Mouse (Mus musculus) intestine, embryonic 14.5 days (tissue): ENCODE results near the gene Slc17a3. TPM values are rescaled to one million over a fixed set of nuclear protein-coding genes. Genes with fewer than 3 reads are reported as not detected.

Experiments
- ATAC-seq: fragments of 200-750 bp; cut with Nextera tagmentation; replicated peaks from 2 replicates; pipeline ENCODE4 v1.8.0; 2017; ENCODE audit warnings: low read depth, moderate number of reproducible peaks, moderate TSS enrichment, moderate library complexity; ENCODE audit not compliant: low FRiP score, low TSS enrichment
- DNase-seq: peaks from one replicate; pipeline ENCODE4 v3.0.0-alpha.2; 2018; ENCODE audit warnings: low spot score
- H3K27ac ChIP-seq: fragments of 300-500 bp; sonication (generic); 2 replicates; pipeline ENCODE4 v1.5.1; 2014; ENCODE audit warnings: low read depth, mild to moderate bottlenecking, control low read depth
- H3K27me3 ChIP-seq: fragments of 300-500 bp; sonication (generic); replicated peaks from 2 replicates; pipeline ENCODE4 v1.6.1; 2014; ENCODE audit warnings: low read length, control low read depth; ENCODE audit not compliant: control insufficient read depth, insufficient read depth
- H3K36me3 ChIP-seq: fragments of 300-500 bp; sonication (generic); 2 replicates; pipeline ENCODE4 v1.6.1; 2014; ENCODE audit warnings: low read length, control low read depth; ENCODE audit not compliant: control insufficient read depth, insufficient read depth
- H3K4me1 ChIP-seq: fragments of 300-500 bp; sonication (generic); replicated peaks from 2 replicates; pipeline ENCODE4 v1.6.1; 2014; ENCODE audit warnings: low read length, control low read depth, mixed read lengths; ENCODE audit not compliant: control insufficient read depth, insufficient read depth
- H3K4me2 ChIP-seq: fragments of 300-500 bp; sonication (generic); 2 replicates; pipeline ENCODE4 v1.6.1; 2014; ENCODE audit warnings: low read length
- H3K4me3 ChIP-seq: fragments of 300-500 bp; sonication (generic); 2 replicates; pipeline ENCODE4 v1.5.1; 2014; ENCODE audit warnings: low read depth, low read length, control low read depth, mixed read lengths
- H3K9ac ChIP-seq: fragments of 300-500 bp; sonication (generic); 2 replicates; pipeline ENCODE4 v1.6.1; 2014; ENCODE audit warnings: mild to moderate bottlenecking, low read length
- H3K9me3 ChIP-seq: fragments of 300-500 bp; sonication (generic); 2 replicates; pipeline ENCODE4 v1.6.1; 2016; ENCODE audit warnings: low read length, control low read depth; ENCODE audit not compliant: control insufficient read depth
- WGBS: fragments of 180-500 bp; shearing (Covaris S2); extraction: QIAGEN DNeasy Blood & Tissue Kit; methylation state at CpG from one replicate; pipeline ENCODE4 v1.1.7; 2014; 5-methylcytosine and 5-hydroxymethylcytosine counted together
- polyA plus RNA-seq: library from polyadenylated mRNA; unstranded; fragments of >200 nt; fragmentation: Nextera tagmentation; extraction: Ambion mirVana; gene quantifications from 2 replicates; pipeline ENCODE4 v1.2.1, GENCODE M21; 2014

Slc17a3 gene
- polyA plus RNA-seq, 1 experiment from 2014 or later, result 0.08 TPM

- Histone ChIP-seq H3K27ac (no peak overlapping the region), H3K9ac (no peak overlapping the region), H3K9me3 (no peaks in the 10 kb centered on the region), H3K36me3 (no peaks in the 10 kb centered on the region), H3K4me2 (no peak overlapping the region), H3K4me3 (no peak overlapping the region), H3K27me3 (no peaks in the 10 kb centered on the region), H3K4me1 (no peaks in the 10 kb centered on the region)
- DNase-seq (no peak), ATAC-seq (no peak)
- 75% methylated on average over 3 of the region's 3 CpGs for WGBS
Measured at GRCm38 (mm10) chr13:23887026-23887725, 47.9 kb downstream of the Slc17a3 start.

DNA sequence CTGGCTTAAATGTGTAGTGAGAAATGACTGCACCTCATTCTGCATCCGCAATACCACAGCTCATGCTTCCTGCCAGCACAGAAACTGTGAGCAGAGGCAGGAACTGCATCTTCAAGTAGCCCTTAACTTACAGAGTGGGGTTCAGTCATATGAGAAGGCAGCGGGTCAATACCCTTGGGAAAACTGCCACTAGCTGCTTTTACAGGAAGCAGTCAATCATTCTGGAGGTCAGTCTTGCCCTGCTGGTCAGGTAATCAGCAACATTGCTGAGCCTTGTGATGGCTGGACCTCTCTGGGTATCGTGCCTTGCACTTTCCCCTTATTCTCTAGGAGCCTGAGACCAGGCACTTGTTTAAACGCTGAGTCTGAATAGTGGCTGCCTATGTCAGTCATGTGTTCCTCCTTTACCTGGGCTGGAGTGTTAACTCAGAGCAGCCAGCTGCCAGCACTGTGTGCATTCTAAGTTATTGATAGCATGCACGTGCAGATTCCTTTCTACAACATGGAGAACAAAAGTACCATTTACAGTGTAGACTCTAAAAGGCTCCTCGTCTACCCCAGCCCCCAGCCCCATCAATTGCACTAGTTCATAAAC, 49.9 kb downstream of the Slc17a3 start:
- Histone ChIP-seq H3K9ac (no peak overlapping the region), H3K36me3 (no peaks in the 10 kb centered on the region), H3K9me3 (no peaks in the 10 kb centered on the region), H3K4me1 (no peaks in the 10 kb centered on the region), H3K27me3 (no peaks in the 10 kb centered on the region), H3K4me2 (no peak overlapping the region), H3K4me3 (no peak overlapping the region), H3K27ac (no peak overlapping the region)
- WGBS, result 55% methylated on average over 6 of the region's 6 CpGs
- DNase-seq, result no peak
- ATAC-seq, result no peak

DNA sequence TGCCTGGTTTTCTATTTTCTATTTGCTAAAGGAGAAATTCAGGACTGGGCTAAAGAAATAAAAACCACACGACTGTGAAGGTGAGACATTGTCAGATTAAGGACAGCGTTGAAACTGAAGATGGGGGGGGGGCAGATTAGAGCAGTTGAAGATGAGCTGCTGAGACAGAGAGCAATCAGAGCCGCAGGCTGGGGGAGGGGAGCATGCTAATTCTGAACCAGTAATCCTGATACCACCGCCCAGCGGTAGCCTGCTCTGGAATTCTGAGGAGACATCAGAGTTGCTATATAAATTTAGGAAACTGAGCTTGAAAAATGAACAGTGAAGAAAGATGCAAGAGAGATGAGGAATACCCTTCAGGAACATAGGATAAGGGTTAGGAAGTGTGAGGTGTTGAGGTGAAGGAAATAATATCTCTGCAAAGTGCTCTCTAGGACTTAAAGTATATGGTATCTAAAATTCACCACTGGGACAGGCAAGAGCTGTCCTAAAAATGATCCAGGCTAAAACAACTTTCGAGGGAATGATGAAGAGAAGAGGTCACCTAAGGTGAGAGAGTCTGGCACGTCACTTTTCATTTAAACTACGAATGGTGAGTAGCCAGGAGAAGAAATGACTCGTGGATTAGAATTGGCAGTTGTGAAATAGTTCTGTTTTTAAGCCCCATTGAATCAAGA, 53.5 kb downstream of the Slc17a3 start:
- no peak overlapping the region for H3K9ac ChIP-seq
- no peaks in the 10 kb centered on the region for H3K27me3 ChIP-seq
- no peaks in the 10 kb centered on the region for H3K4me1 ChIP-seq
- DNase-seq (no peak), ATAC-seq (no peak)
- no peaks in the 10 kb centered on the region for H3K36me3 ChIP-seq
- H3K4me2 ChIP-seq, result no peak overlapping the region
- H3K9me3 ChIP-seq, result no peaks in the 10 kb centered on the region
- H3K27ac ChIP-seq, result no peak overlapping the region
- WGBS, result 32% methylated on average over 9 of the region's 9 CpGs
- H3K4me3 ChIP-seq, result no peak overlapping the region

DNA sequence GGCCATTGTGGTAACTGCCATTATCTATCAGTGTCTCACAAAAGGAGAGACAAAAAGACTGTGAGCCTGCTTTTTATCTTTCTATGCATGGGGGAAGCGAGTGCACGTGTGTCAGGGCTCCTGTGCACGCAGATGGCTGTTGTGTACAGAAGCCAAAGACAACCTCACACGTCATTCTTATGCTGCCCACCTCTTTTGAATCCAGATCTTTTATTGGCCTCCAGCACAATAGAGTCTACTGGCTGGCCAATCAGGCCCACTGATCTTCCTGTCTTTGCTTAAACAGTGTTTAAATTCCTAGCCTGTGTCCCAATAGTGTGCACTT, 54.0 kb downstream of the Slc17a3 start:
- 44% methylated on average over 4 of the region's 4 CpGs for WGBS
- Histone ChIP-seq H3K27me3 (no peaks in the 10 kb centered on the region), H3K27ac (no peak overlapping the region), H3K4me3 (no peak overlapping the region), H3K4me2 (no peak overlapping the region), H3K9me3 (no peaks in the 10 kb centered on the region), H3K36me3 (no peaks in the 10 kb centered on the region), H3K9ac (no peak overlapping the region), H3K4me1 (no peaks in the 10 kb centered on the region)
- ATAC-seq (no peak), DNase-seq (no peak)

GRCm38 (mm10) chr13:23898242-23898641, 59.0 kb downstream of the Slc17a3 start:
- DNase-seq, result no peak
- no peak overlapping the region for H3K4me2 ChIP-seq
- WGBS, result 47% methylated on average over 6 of the region's 6 CpGs

GRCm38 (mm10) chr13:23906906-23907305, 67.7 kb downstream of the Slc17a3 start:
- H3K27me3 ChIP-seq, result no peaks in the 10 kb centered on the region
- H3K27ac ChIP-seq, result no peak overlapping the region
- H3K9ac ChIP-seq, result no peak overlapping the region
- 93% methylated on average over 5 of the region's 5 CpGs for WGBS
- no peaks in the 10 kb centered on the region for H3K4me1 ChIP-seq
- H3K36me3 ChIP-seq, result no peaks in the 10 kb centered on the region
- no peaks in the 10 kb centered on the region for H3K9me3 ChIP-seq
- DNase-seq, result no peak
- no peak for ATAC-seq
- no peak overlapping the region for H3K4me2 ChIP-seq
- H3K4me3 ChIP-seq, result no peak overlapping the region

More at GRCm38 (mm10) chr13:23898242-23898641, 59.0 kb downstream of the Slc17a3 start:
- Histone ChIP-seq H3K36me3 (no peaks in the 10 kb centered on the region), H3K4me1 (no peaks in the 10 kb centered on the region), H3K4me3 (no peak overlapping the region), H3K27ac (no peak overlapping the region), H3K9ac (no peak overlapping the region), H3K9me3 (no peaks in the 10 kb centered on the region), H3K27me3 (no peaks in the 10 kb centered on the region)
- no peak for ATAC-seq

- Histone ChIP-seq H3K9me3 (no peaks in the 10 kb centered on the region), H3K27me3 (no peaks in the 10 kb centered on the region), H3K27ac (no peak overlapping the region), H3K36me3 (no peaks in the 10 kb centered on the region), H3K4me1 (no peaks in the 10 kb centered on the region; the same call in 1 of the 2 replicates), H3K4me3 (no peak overlapping the region), H3K9ac (no peak overlapping the region), H3K4me2 (no peak overlapping the region)
- WGBS, result 74% methylated on average over 5 of the region's 5 CpGs
- no peak for ATAC-seq
- DNase-seq, result no peak
Measured at GRCm38 (mm10) chr13:23910121-23910520, 70.9 kb downstream of the Slc17a3 start.
